Mouse (Mus musculus) CD4-positive naive resting alpha-beta T cell, adult 76 days (primary cell): ENCODE data around the gene 4933407L21Rik. TPM values are rescaled to one million over a fixed set of nuclear protein-coding genes. Genes with fewer than 3 reads are reported as not detected.

Source experiments
- total RNA-seq: library from RNA; stranded (reverse); gene quantifications from one replicate; pipeline ENCODE4 v1.2.4, GENCODE M21; 2023

The 4933407L21Rik gene
- 0.73 TPM for total RNA-seq

DNA sequence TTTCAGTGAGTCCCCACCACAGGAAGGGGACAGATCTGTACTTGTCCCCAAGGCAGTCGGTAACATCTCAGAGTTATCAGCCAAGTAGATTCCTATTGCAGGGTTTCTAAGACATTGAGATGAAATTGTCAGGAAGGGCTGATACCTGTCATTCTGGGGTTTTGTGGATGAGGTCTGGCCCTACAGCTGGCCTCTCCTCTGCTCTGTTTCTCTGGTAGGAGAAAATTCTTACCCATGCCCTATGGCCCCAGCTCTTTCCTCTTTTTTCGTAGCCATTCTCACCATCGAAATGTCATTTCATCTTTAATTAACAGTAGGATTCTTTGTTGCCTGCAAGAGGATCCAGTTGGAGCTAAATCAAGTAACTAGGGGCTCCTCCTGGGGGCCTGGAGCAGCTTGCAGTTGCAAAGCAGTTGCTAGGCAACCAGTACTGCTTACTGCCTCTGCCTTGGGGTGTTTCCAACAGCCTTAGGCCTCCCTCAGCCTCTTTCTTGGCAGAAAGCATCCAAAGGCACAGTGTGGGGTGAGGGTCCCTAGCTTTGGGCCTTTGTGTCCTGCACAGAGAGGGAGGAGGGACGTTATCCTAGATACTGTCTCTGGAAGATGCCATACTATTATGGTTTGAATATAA lies at the start of gene 4933407L21Rik:
TSS of gene 4933407L21Rik (plus strand) at position 427 of the 631 bp plus-strand sequence.

DNA sequence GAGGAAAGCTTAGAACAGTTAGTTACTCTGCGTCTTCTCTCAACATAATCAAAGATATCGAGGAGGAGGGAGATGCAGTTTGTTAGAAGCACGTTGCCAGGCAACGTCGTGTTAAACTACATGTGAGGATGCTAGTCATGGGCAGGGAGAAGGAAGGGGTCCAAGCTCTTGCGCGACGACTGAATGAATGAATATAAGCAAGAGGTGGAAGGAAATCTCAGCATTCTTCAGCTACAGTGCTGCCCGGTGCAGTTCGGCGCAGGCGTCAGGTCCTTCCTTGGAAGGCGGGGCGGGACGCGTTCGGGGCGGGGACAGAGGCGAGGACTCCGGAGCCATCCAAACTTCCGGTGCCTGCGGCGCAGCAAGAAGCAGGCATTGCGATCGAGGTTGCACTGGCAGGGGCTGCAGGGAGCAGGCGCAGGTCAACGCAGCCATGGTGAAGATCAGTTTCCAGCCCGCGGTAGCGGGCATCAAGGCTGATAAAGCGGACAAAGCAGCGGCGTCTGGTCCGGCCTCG lies 34.0 kb upstream of the 4933407L21Rik start, which contains the start of gene Itm2c:
TSS of gene Itm2c (plus strand) at position 51 of the 517 bp plus-strand sequence.

GRCm38 (mm10) chr1:85960873-85961272 lies 32.6 kb downstream of the 4933407L21Rik start, which contains the start of gene Gpr55:
Gpr55 (minus strand) TSS chr1:85961007.

Other genes with a start within 250 kb of the 4933407L21Rik start
- gene A630001G21Rik, start 149.8 kb upstream of the 4933407L21Rik start, total RNA-seq, result 28.7 TPM
- gene Cab39, start 135.0 kb upstream of the 4933407L21Rik start, total RNA-seq, result 132 TPM
- gene Itm2c, start 34.2 kb upstream of the 4933407L21Rik start, total RNA-seq, result 67.8 TPM
- gene Gpr55, start 32.5 kb downstream of the 4933407L21Rik start, total RNA-seq, result 0.53 TPM
- gene Spata3, start 88.3 kb downstream of the 4933407L21Rik start, total RNA-seq, result not detected
- 0.38 TPM for gene 2810459M11Rik, start 117.4 kb downstream of the 4933407L21Rik start, total RNA-seq
- gene Psmd1, start 135.9 kb downstream of the 4933407L21Rik start, total RNA-seq, result 46.4 TPM
- gene Htr2b, start 183.5 kb downstream of the 4933407L21Rik start, total RNA-seq, result not detected
- not detected for gene Gm21972, start 205.2 kb downstream of the 4933407L21Rik start, total RNA-seq
- gene Armc9, start 226.3 kb downstream of the 4933407L21Rik start, total RNA-seq, result 7.8 TPM